15 mouse cellular contexts compared by ENCODE assay signal in the genomic region with DNA sequence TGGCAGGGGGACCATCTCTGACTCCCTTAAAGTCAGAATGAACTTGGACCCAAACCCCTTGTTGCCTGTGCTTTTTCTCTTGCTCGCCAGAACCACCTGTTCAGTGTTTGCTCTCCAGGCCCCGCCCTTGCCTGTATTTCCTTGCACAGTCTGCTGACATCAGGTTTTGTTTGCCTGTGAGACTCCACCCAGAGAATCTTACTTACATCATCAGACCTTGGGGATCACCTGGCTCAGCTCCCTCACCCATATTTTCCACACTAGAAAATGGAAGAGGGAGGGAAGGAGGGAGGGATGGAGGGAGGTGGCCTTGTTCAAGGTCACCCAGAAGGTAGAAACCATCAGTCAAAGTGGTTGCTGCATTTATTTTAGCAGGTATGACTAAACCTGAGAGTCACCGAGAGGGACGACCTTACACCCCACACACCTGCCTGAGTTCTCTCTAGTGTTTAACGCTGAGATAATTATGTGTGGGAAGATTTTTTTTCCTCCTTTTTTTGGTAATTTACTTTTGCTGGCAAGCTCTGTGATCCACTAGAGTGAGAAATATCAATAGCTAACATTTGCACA. TPM values are rescaled to one million over a fixed set of nuclear protein-coding genes. Genes with fewer than 3 reads are reported as not detected.
A peak's percentile ranks its signal among the peaks of the same experiment; 100 is the strongest.
DNase-seq lines count a peak whose midpoint lies in the region; ATAC-seq and TF ChIP-seq lines count a peak whose summit lies in the region.
"Had no signal": no experiment of that assay in that cellular context is flagged by ENCODE, and none has a peak within 500 bp of the region (broad histone marks: within the 10 kb centered on the region; RNA-seq: fewer than 3 reads in every experiment).

No protein-coding gene starts in this region.

- 87% methylated on average over 5 of the region's 5 CpGs for WGBS in forebrain, embryonic 13.5 days
- 89% methylated on average over 5 of the region's 5 CpGs for WGBS in forebrain, embryonic 10.5 days
- 86% methylated on average over 5 of the region's 5 CpGs for WGBS in forebrain, embryonic 14.5 days
- 66% methylated on average over 5 of the region's 5 CpGs for WGBS in intestine, embryonic 14.5 days
- 59% methylated on average over 5 of the region's 5 CpGs for WGBS in olfactory bulb, adult 2 months

- peak overlapping the region; percentile 87 for H3K27ac ChIP-seq in forebrain, embryonic 13.5 days
- H3K27ac ChIP-seq in forebrain, embryonic 10.5 days: no peak overlapping the region
- H3K27ac ChIP-seq in forebrain, embryonic 14.5 days (ENCODE audit: low read depth, low read length): peak overlapping the region; percentile 90
- no peak overlapping the region for H3K27ac ChIP-seq in intestine, embryonic 14.5 days (ENCODE audit: low read depth)
- peak overlapping the region; percentile 84 for H3K27ac ChIP-seq in olfactory bulb, adult 2 months (ENCODE audit: insufficient read depth, low read depth, low read length)
- H3K27ac ChIP-seq: liver, embryonic 13.5 days; macrophage had no signal

- peak overlapping the region; percentile 27; the same call in 1 of the 2 replicates for H3K4me2 ChIP-seq in forebrain, embryonic 13.5 days
- no peak overlapping the region for H3K4me2 ChIP-seq in forebrain, embryonic 14.5 days (ENCODE audit: low read length)
- H3K4me2 ChIP-seq in intestine, embryonic 14.5 days (ENCODE audit: low read length): no peak overlapping the region
- H3K4me2 ChIP-seq: liver, embryonic 13.5 days had no signal

- intact Hi-C loops in heart, postnatal 25 days (cut with DNase I): no loop called here

- no peak for TF ChIP-seq POLR2A in olfactory bulb, adult 2 months (IDR thresholded peaks at IDR 0.05; ENCODE audit: insufficient read depth, low read depth, low read length)

- H3K4me3 ChIP-seq in forebrain, embryonic 13.5 days: no peak overlapping the region
- no peak overlapping the region for H3K4me3 ChIP-seq in forebrain, embryonic 10.5 days
- no peak overlapping the region for H3K4me3 ChIP-seq in forebrain, embryonic 14.5 days (ENCODE audit: low read depth, low read length)
- H3K4me3 ChIP-seq in intestine, embryonic 14.5 days (ENCODE audit: low read depth, low read length): no peak overlapping the region
- H3K4me3 ChIP-seq in olfactory bulb, adult 2 months (ENCODE audit: insufficient read depth, low read depth, low read length): no peak overlapping the region
- H3K4me3 ChIP-seq: liver, embryonic 13.5 days had no signal

- no peak for ATAC-seq in forebrain, embryonic 13.5 days
- ATAC-seq in forebrain, embryonic 14.5 days: no peak
- ATAC-seq in intestine, embryonic 14.5 days (replicated peaks; ENCODE audit: low FRiP score, low TSS enrichment, low read depth): peak; percentile 66; the same call in 1 of the 2 replicates

- H3K9me3 ChIP-seq in forebrain, embryonic 13.5 days (replicated peaks): no peaks in the 10 kb centered on the region
- H3K9me3 ChIP-seq in forebrain, embryonic 10.5 days: no peaks in the 10 kb centered on the region
- no peaks in the 10 kb centered on the region for H3K9me3 ChIP-seq in forebrain, embryonic 14.5 days (replicated peaks; ENCODE audit: control insufficient read depth, low read length)
- H3K9me3 ChIP-seq in intestine, embryonic 14.5 days (ENCODE audit: control insufficient read depth, low read length): no peaks in the 10 kb centered on the region
- H3K9me3 ChIP-seq: liver, embryonic 13.5 days had no signal

- no peaks in the 10 kb centered on the region for H3K27me3 ChIP-seq in forebrain, embryonic 13.5 days
- no peaks in the 10 kb centered on the region for H3K27me3 ChIP-seq in forebrain, embryonic 10.5 days (ENCODE audit: poor library complexity, severe bottlenecking)
- H3K27me3 ChIP-seq in forebrain, embryonic 14.5 days (replicated peaks; ENCODE audit: control insufficient read depth, insufficient read depth, low read length): no peaks in the 10 kb centered on the region
- no peaks in the 10 kb centered on the region for H3K27me3 ChIP-seq in intestine, embryonic 14.5 days (replicated peaks; ENCODE audit: control insufficient read depth, insufficient read depth, low read length)
- H3K27me3 ChIP-seq: liver, embryonic 13.5 days had no signal

- no peak overlapping the region for H3K9ac ChIP-seq in forebrain, embryonic 13.5 days
- H3K9ac ChIP-seq in forebrain, embryonic 14.5 days (ENCODE audit: low read length): no peak overlapping the region
- H3K9ac ChIP-seq in intestine, embryonic 14.5 days (ENCODE audit: low read length): no peak overlapping the region
- H3K9ac ChIP-seq: liver, embryonic 13.5 days had no signal

- TF ChIP-seq CTCF in olfactory bulb, adult 2 months (IDR thresholded peaks at IDR 0.05; ENCODE audit: insufficient read depth, low read depth, low read length): no peak

- no peak for DNase-seq in forebrain, embryonic 10.5 days (ENCODE audit: extremely low spot score, low spot score)
- DNase-seq in forebrain, embryonic 14.5 days (ENCODE audit: low spot score): peak; percentile 34
- no peak for DNase-seq in intestine, embryonic 14.5 days (ENCODE audit: low spot score)
- DNase-seq in urinary bladder, postnatal 4 days (ENCODE audit: low spot score in 2 of 2): no peak
- DNase-seq in heart, postnatal 25 days (ENCODE audit: low spot score): no peak
- no peak for DNase-seq in left cerebral cortex, adult 18-20 months (ENCODE audit: low spot score in 2 of 2)
- DNase-seq: cerebellum, adult 8-10 months; kidney, postnatal 10 days; liver, embryonic 13.5 days; right cerebral cortex, postnatal 4 days; thymus, adult 18-20 months had no signal

- H3K36me3 ChIP-seq in forebrain, embryonic 13.5 days (ENCODE audit: poor library complexity, severe bottlenecking): no peaks in the 10 kb centered on the region
- no peaks in the 10 kb centered on the region for H3K36me3 ChIP-seq in forebrain, embryonic 10.5 days (replicated peaks)
- no peaks in the 10 kb centered on the region for H3K36me3 ChIP-seq in forebrain, embryonic 14.5 days (ENCODE audit: control insufficient read depth, insufficient read depth, low read length)
- no peaks in the 10 kb centered on the region for H3K36me3 ChIP-seq in intestine, embryonic 14.5 days (ENCODE audit: control insufficient read depth, insufficient read depth, low read length)
- H3K36me3 ChIP-seq: liver, embryonic 13.5 days had no signal

- peaks cover 55% of the 10 kb centered on the region for H3K4me1 ChIP-seq in forebrain, embryonic 13.5 days
- peaks cover 36% of the 10 kb centered on the region for H3K4me1 ChIP-seq in forebrain, embryonic 10.5 days
- H3K4me1 ChIP-seq in forebrain, embryonic 14.5 days (ENCODE audit: control insufficient read depth, insufficient read depth, low read length): peaks cover 44% of the 10 kb centered on the region
- no peaks in the 10 kb centered on the region; the same call in 1 of the 2 replicates for H3K4me1 ChIP-seq in intestine, embryonic 14.5 days (replicated peaks; ENCODE audit: control insufficient read depth, insufficient read depth, low read length)
- H3K4me1 ChIP-seq in olfactory bulb, adult 2 months (ENCODE audit: control insufficient read depth, insufficient read depth, low read length): peaks cover 9% of the 10 kb centered on the region
- H3K4me1 ChIP-seq: liver, embryonic 13.5 days had no signal

RNA-seq across cellular contexts. Expression of gene Syn2, which starts 7.4 kb away (rescaled TPM):
- 15.6 and 18.3 TPM in 2 replicates for polyA plus RNA-seq in forebrain, embryonic 13.5 days (2015; fragmentation: Nextera tagmentation; extraction: Ambion mirVana)
- polyA plus RNA-seq in forebrain, embryonic 10.5 days (2016; fragmentation: Nextera tagmentation; extraction: Ambion mirVana): 0.27 and 0.63 TPM in 2 replicates
- 23.3 and 31.6 TPM in 2 replicates for polyA plus RNA-seq in forebrain, embryonic 14.5 days (2014; fragmentation: Nextera tagmentation; extraction: Ambion mirVana)
- 2.7 and 2.9 TPM in 2 replicates for polyA plus RNA-seq in intestine, embryonic 14.5 days (2014; fragmentation: Nextera tagmentation; extraction: Ambion mirVana)
- polyA plus RNA-seq in olfactory bulb, adult 2 months (2012; ENCODE audit: insufficient read depth, insufficient read length, low replicate concordance, missing spikeins): 93.0 TPM in 1 of 2 replicates, not detected in the other
- total RNA-seq in heart, postnatal 25 days (2021): 1 to 10 TPM; 4.5 to 5.8 TPM
- total RNA-seq in left cerebral cortex, adult 18-20 months (2021): 100 to 1,000 TPM; 459 to 524 TPM
- total RNA-seq: neutrophil, adult 5-6 weeks had no signal
- polyA plus RNA-seq: macrophage had no signal

Comparison
In these comparisons a context has a peak if more than half of its experiments do, and no peak if none do; other contexts are left out.
1. H3K27ac ChIP-seq: peak in forebrain, embryonic 13.5 days (single experiment), forebrain, embryonic 14.5 days (single experiment) and olfactory bulb, adult 2 months (single experiment); none in forebrain, embryonic 10.5 days (single experiment) and intestine, embryonic 14.5 days (single experiment).